Mouse (Mus musculus): ENCODE measurements around the gene Gm16867. TPM values are rescaled to one million over a fixed set of nuclear protein-coding genes. Genes with fewer than 3 reads are reported as not detected.
"Not testable (repeated sequence)": the region's sequence is repeated elsewhere in the genome, so short reads cannot be mapped to it uniquely, and the experiment has no call there.

The Gm16867 gene
- total and polyA plus RNA-seq, 3 experiments, result not detected

GRCm38 (mm10) chr14:69494946-69495345 is 8.2 kb downstream of the Gm16867 start:
- DNase-seq (ENCODE audit: low read depth, low spot score); H3K4me1 ChIP-seq (ENCODE audit: control insufficient read depth in 1 of 2, insufficient read depth in 2 of 2, low read length in 2 of 2); H3K4me3 ChIP-seq (ENCODE audit: control insufficient read depth in 1 of 2, insufficient read depth in 1 of 2, low read depth in 2 of 2, low read length in 2 of 2); H3K79me2 ChIP-seq (ENCODE audit: control insufficient read depth, insufficient read depth, low read length, poor library complexity); H3K9ac ChIP-seq (ENCODE audit: control insufficient read depth, low read depth, low read length, poor library complexity, severe bottlenecking); H3K36me3 ChIP-seq (ENCODE audit: control insufficient read depth in 1 of 2, insufficient read depth in 2 of 2, low read length in 2 of 2); H3K27ac ChIP-seq (ENCODE audit: control insufficient read depth, low read depth, low read length); H3K27me3 ChIP-seq (ENCODE audit: control insufficient read depth in 1 of 2, insufficient read depth in 2 of 2, low read length in 2 of 2); H3K9me3 ChIP-seq (replicated peaks; ENCODE audit: insufficient read depth, low read length): not testable (repeated sequence)

- not testable (repeated sequence) for H3K4me1 ChIP-seq (ENCODE audit: control insufficient read depth in 1 of 2, insufficient read depth in 2 of 2, low read length in 2 of 2); H3K9ac ChIP-seq (ENCODE audit: control insufficient read depth, low read depth, low read length, poor library complexity, severe bottlenecking); H3K4me3 ChIP-seq (ENCODE audit: control insufficient read depth in 1 of 2, insufficient read depth in 1 of 2, low read depth in 2 of 2, low read length in 2 of 2); H3K79me2 ChIP-seq (ENCODE audit: control insufficient read depth, insufficient read depth, low read length, poor library complexity); H3K9me3 ChIP-seq (replicated peaks; ENCODE audit: insufficient read depth, low read length); H3K36me3 ChIP-seq (ENCODE audit: control insufficient read depth in 1 of 2, insufficient read depth in 2 of 2, low read length in 2 of 2); DNase-seq (ENCODE audit: low read depth, low spot score); H3K27ac ChIP-seq (ENCODE audit: control insufficient read depth, low read depth, low read length); H3K27me3 ChIP-seq (ENCODE audit: control insufficient read depth in 1 of 2, insufficient read depth in 2 of 2, low read length in 2 of 2)
These were observed 8.6 kb downstream of the Gm16867 start for GRCm38 (mm10) chr14:69494522-69494921.

- not testable (repeated sequence) for H3K9me3 ChIP-seq (replicated peaks; ENCODE audit: insufficient read depth, low read length); H3K79me2 ChIP-seq (ENCODE audit: control insufficient read depth, insufficient read depth, low read length, poor library complexity); H3K27me3 ChIP-seq (ENCODE audit: control insufficient read depth in 1 of 2, insufficient read depth in 2 of 2, low read length in 2 of 2); H3K4me1 ChIP-seq (ENCODE audit: control insufficient read depth in 1 of 2, insufficient read depth in 2 of 2, low read length in 2 of 2); H3K36me3 ChIP-seq (ENCODE audit: control insufficient read depth in 1 of 2, insufficient read depth in 2 of 2, low read length in 2 of 2); H3K4me3 ChIP-seq (ENCODE audit: control insufficient read depth in 1 of 2, insufficient read depth in 1 of 2, low read depth in 2 of 2, low read length in 2 of 2); H3K27ac ChIP-seq (ENCODE audit: control insufficient read depth, low read depth, low read length); DNase-seq (ENCODE audit: low read depth, low spot score); H3K9ac ChIP-seq (ENCODE audit: control insufficient read depth, low read depth, low read length, poor library complexity, severe bottlenecking)
These were observed 15.2 kb downstream of the Gm16867 start for GRCm38 (mm10) chr14:69488001-69488400.

- H3K27me3 ChIP-seq (ENCODE audit: control insufficient read depth in 1 of 2, insufficient read depth in 2 of 2, low read length in 2 of 2), result not testable (repeated sequence)
These were observed 17.6 kb downstream of the Gm16867 start for GRCm38 (mm10) chr14:69485466-69486135.

GRCm38 (mm10) chr14:69473941-69474646 is 29.1 kb downstream of the Gm16867 start:
- H3K4me3 ChIP-seq (ENCODE audit: control insufficient read depth in 1 of 2, insufficient read depth in 1 of 2, low read depth in 2 of 2, low read length in 2 of 2); H3K79me2 ChIP-seq (ENCODE audit: control insufficient read depth, insufficient read depth, low read length, poor library complexity); H3K27ac ChIP-seq (ENCODE audit: control insufficient read depth, low read depth, low read length); H3K9me3 ChIP-seq (replicated peaks; ENCODE audit: insufficient read depth, low read length); H3K9ac ChIP-seq (ENCODE audit: control insufficient read depth, low read depth, low read length, poor library complexity, severe bottlenecking); H3K27me3 ChIP-seq (ENCODE audit: control insufficient read depth in 1 of 2, insufficient read depth in 2 of 2, low read length in 2 of 2); H3K36me3 ChIP-seq (ENCODE audit: control insufficient read depth in 1 of 2, insufficient read depth in 2 of 2, low read length in 2 of 2); DNase-seq (ENCODE audit: low read depth, low spot score); H3K4me1 ChIP-seq (ENCODE audit: control insufficient read depth in 1 of 2, insufficient read depth in 2 of 2, low read length in 2 of 2): not testable (repeated sequence)

More at GRCm38 (mm10) chr14:69485466-69486135, 17.6 kb downstream of the Gm16867 start:
- not testable (repeated sequence) for H3K9ac ChIP-seq (ENCODE audit: control insufficient read depth, low read depth, low read length, poor library complexity, severe bottlenecking); H3K27ac ChIP-seq (ENCODE audit: control insufficient read depth, low read depth, low read length); H3K9me3 ChIP-seq (replicated peaks; ENCODE audit: insufficient read depth, low read length); H3K4me3 ChIP-seq (ENCODE audit: control insufficient read depth in 1 of 2, insufficient read depth in 1 of 2, low read depth in 2 of 2, low read length in 2 of 2); DNase-seq (ENCODE audit: low read depth, low spot score); H3K79me2 ChIP-seq (ENCODE audit: control insufficient read depth, insufficient read depth, low read length, poor library complexity); H3K4me1 ChIP-seq (ENCODE audit: control insufficient read depth in 1 of 2, insufficient read depth in 2 of 2, low read length in 2 of 2); H3K36me3 ChIP-seq (ENCODE audit: control insufficient read depth in 1 of 2, insufficient read depth in 2 of 2, low read length in 2 of 2)

GRCm38 (mm10) chr14:69473322-69473721 is 29.8 kb downstream of the Gm16867 start:
- H3K27me3 ChIP-seq (ENCODE audit: control insufficient read depth in 1 of 2, insufficient read depth in 2 of 2, low read length in 2 of 2); DNase-seq (ENCODE audit: low read depth, low spot score); H3K36me3 ChIP-seq (ENCODE audit: control insufficient read depth in 1 of 2, insufficient read depth in 2 of 2, low read length in 2 of 2); H3K27ac ChIP-seq (ENCODE audit: control insufficient read depth, low read depth, low read length); H3K4me3 ChIP-seq (ENCODE audit: control insufficient read depth in 1 of 2, insufficient read depth in 1 of 2, low read depth in 2 of 2, low read length in 2 of 2); H3K9me3 ChIP-seq (replicated peaks; ENCODE audit: insufficient read depth, low read length); H3K9ac ChIP-seq (ENCODE audit: control insufficient read depth, low read depth, low read length, poor library complexity, severe bottlenecking); H3K79me2 ChIP-seq (ENCODE audit: control insufficient read depth, insufficient read depth, low read length, poor library complexity); H3K4me1 ChIP-seq (ENCODE audit: control insufficient read depth in 1 of 2, insufficient read depth in 2 of 2, low read length in 2 of 2): not testable (repeated sequence)

DNA sequence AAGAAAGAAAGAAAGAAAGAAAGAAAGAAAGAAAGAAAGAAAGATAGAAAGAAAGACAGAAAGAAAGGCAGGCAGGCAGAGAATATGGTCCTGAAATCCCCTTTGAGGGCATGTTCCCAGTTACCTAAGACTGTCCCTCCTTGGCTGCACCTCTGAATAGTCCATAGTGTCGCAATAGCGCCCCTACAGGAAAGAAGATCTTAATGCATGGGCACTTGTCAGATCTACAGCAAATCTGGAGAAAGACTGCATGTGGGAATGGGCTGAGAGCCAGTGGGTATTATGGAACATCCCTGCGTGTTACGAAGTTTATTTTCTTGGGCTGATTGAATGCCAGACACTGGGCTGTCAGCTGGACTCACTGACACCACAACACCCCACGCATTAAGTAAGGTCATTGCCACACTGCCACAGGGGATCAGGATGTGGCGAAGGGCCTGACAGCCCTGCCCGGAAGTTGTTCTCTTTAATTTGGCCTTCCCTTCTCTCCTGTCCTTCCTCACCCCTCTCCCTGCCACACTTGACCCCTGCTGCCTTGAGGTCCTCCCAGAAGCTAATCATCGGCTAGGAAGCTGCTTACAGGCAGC is 32.9 kb downstream of the Gm16867 start:
- H3K79me2 ChIP-seq (ENCODE audit: control insufficient read depth, insufficient read depth, low read length, poor library complexity); H3K4me1 ChIP-seq (ENCODE audit: control insufficient read depth in 1 of 2, insufficient read depth in 2 of 2, low read length in 2 of 2); DNase-seq (ENCODE audit: low read depth, low spot score); H3K27me3 ChIP-seq (ENCODE audit: control insufficient read depth in 1 of 2, insufficient read depth in 2 of 2, low read length in 2 of 2); H3K9ac ChIP-seq (ENCODE audit: control insufficient read depth, low read depth, low read length, poor library complexity, severe bottlenecking); H3K36me3 ChIP-seq (ENCODE audit: control insufficient read depth in 1 of 2, insufficient read depth in 2 of 2, low read length in 2 of 2); H3K4me3 ChIP-seq (ENCODE audit: control insufficient read depth in 1 of 2, insufficient read depth in 1 of 2, low read depth in 2 of 2, low read length in 2 of 2); H3K9me3 ChIP-seq (replicated peaks; ENCODE audit: insufficient read depth, low read length); H3K27ac ChIP-seq (ENCODE audit: control insufficient read depth, low read depth, low read length): not testable (repeated sequence)
